Mouse (Mus musculus): ENCODE measurements around the gene Ociad2.

The Ociad2 gene

GRCm38 (mm10) chr5:73306486-73306885, 34.3 kb downstream of the Ociad2 start:
- CTCF ChIA-PET, result no interaction called here

- CTCF ChIA-PET, result no interaction called here
Measured at GRCm38 (mm10) chr5:73304507-73304906, 36.3 kb downstream of the Ociad2 start.

- CTCF ChIA-PET, result interaction anchor here (1.1 kb wide), 1 partner anchor 99 kb away, joined by 9 read pairs; no protein-coding TSS in a partner anchor
Measured at GRCm38 (mm10) chr5:73301601-73302307, 39.1 kb downstream of the Ociad2 start.

- CTCF ChIA-PET, result no interaction called here
Measured at GRCm38 (mm10) chr5:73295916-73296315, 44.9 kb downstream of the Ociad2 start.

- CTCF ChIA-PET, result no interaction called here
Measured at GRCm38 (mm10) chr5:73295016-73295415, 45.8 kb downstream of the Ociad2 start.

- CTCF ChIA-PET, result interaction anchor here (0.9 kb wide), 1 partner anchor 136 kb away, joined by 3 read pairs; no protein-coding TSS in a partner anchor
Measured at GRCm38 (mm10) chr5:73293458-73293827, 47.4 kb downstream of the Ociad2 start.

GRCm38 (mm10) chr5:73292502-73293457, 48.0 kb downstream of the Ociad2 start, which contains the start of gene Ociad1:
Ociad1 (plus strand) TSS chr5:73292784.
- CTCF ChIA-PET, result interaction anchor here (0.6 to 0.9 kb wide), 2 partner anchors 136 to 160 kb away, joined by 3 read pairs; no protein-coding TSS in a partner anchor

GRCm38 (mm10) chr5:73289900-73290299, 50.9 kb downstream of the Ociad2 start:
- CTCF ChIA-PET, result no interaction called here

GRCm38 (mm10) chr5:73286603-73287002, 54.2 kb downstream of the Ociad2 start:
- CTCF ChIA-PET, result interaction anchor here (2.5 kb wide), 1 partner anchor 33 kb away, joined by 7 read pairs; no protein-coding TSS in a partner anchor

GRCm38 (mm10) chr5:73285470-73285978, 55.3 kb downstream of the Ociad2 start:
- CTCF ChIA-PET, result no interaction called here

- CTCF ChIA-PET, result no interaction called here
Measured at GRCm38 (mm10) chr5:73284046-73284445, 56.8 kb downstream of the Ociad2 start.

GRCm38 (mm10) chr5:73280567-73280850, 60.3 kb downstream of the Ociad2 start:
- CTCF ChIA-PET, result interaction anchor here (0.6 kb wide), 1 partner anchor 489 kb away, joined by 7 read pairs; no protein-coding TSS in a partner anchor

- CTCF ChIA-PET, result interaction anchor here (0.6 kb wide), 1 partner anchor 488 kb away, joined by 7 read pairs; no protein-coding TSS in a partner anchor
Measured at GRCm38 (mm10) chr5:73279732-73280566, 60.9 kb downstream of the Ociad2 start.

- CTCF ChIA-PET, result no interaction called here
Measured at GRCm38 (mm10) chr5:73279190-73279589, 61.6 kb downstream of the Ociad2 start.

- CTCF ChIA-PET, result no interaction called here
Measured at GRCm38 (mm10) chr5:73274941-73275340, 65.9 kb downstream of the Ociad2 start.

GRCm38 (mm10) chr5:73273171-73273570, 67.7 kb downstream of the Ociad2 start:
- CTCF ChIA-PET, result no interaction called here
